Mouse (Mus musculus) MEL (cell line): ENCODE results near the gene Msrb1.

ENCODE experiments used
- CTCF ChIP-seq, 3 experiments: IDR thresholded peaks in 2 of 3; conservative IDR thresholded peaks in 1 of 3; 2 replicates each; pipeline ENCODE4 v1.5.1; 2011 to 2012; ENCODE audit warnings: low read length in 3 of 3, low read depth in 2 of 3, mild to moderate bottlenecking in 2 of 3, improper control_type of control experiment in 1 of 3, inconsistent platforms in 1 of 3, mixed read lengths in 1 of 3, moderate library complexity in 1 of 3; ENCODE audit not compliant: control insufficient read depth in 1 of 3, insufficient read depth in 1 of 3, poor library complexity in 1 of 3, severe bottlenecking in 1 of 3
- EP300 ChIP-seq, 2 experiments: IDR thresholded peaks; 2 replicates each; pipeline ENCODE4 v1.6.1; 2011; ENCODE audit warnings: improper control_type of control experiment in 2 of 2, low read length in 2 of 2, low read depth in 1 of 2, mild to moderate bottlenecking in 1 of 2

DNA sequence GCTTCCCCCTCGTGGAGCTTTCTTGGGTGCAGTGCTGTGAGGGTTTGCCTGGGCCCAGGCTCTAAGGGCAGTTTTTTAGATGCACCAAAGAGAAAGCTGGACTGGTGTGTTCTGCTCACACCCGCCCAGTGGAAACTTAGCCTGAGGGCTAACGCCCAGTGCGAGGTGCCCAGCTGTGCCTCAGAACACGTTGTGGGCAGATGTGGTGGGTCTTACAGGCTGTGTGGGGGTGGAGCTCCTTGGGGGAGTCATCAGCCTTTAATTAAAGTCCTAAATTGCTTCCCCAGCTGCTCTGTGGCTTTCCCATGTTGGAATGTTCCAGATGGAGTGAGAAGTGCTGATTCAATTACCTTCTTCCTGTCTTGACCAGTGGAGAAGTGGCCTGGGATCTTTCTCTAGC is 24.7 kb downstream of the Msrb1 start:
- TF ChIP-seq CTCF (IDR thresholded peaks at IDR 0.05 in 2 of 3, conservative IDR thresholded peaks at IDR 0.05 in 1 of 3; ENCODE audit: control insufficient read depth in 1 of 3, insufficient read depth in 1 of 3, low read depth in 2 of 3, low read length in 3 of 3, poor library complexity in 1 of 3, severe bottlenecking in 1 of 3) (no peak), EP300 (IDR thresholded peaks at IDR 0.05; ENCODE audit: low read depth in 1 of 2, low read length in 2 of 2) (no peak)
